Mouse (Mus musculus) left cerebral cortex, postnatal 36 days (tissue): ENCODE data around the gene Cstad. TPM values are rescaled to one million over a fixed set of nuclear protein-coding genes. Genes with fewer than 3 reads are reported as not detected.

Experiments
- DNase-seq, 2 experiments: peaks; one replicate each; pipeline ENCODE4 v3.0.0; 2021 to 2022; ENCODE audit warnings: low spot score in 2 of 2, mixed read lengths in 1 of 2
- intact Hi-C: fragments of 180-260 bp; cut with DNase I; formaldehyde crosslinking; loops from one replicate; pipeline ENCODE4 v1.15.1; 2025
- total RNA-seq, 2 experiments: library from RNA; stranded (reverse); gene quantifications; 2 replicates each; pipeline ENCODE4 v1.2.3; 2021

The Cstad gene
- total RNA-seq, 2 experiments from 2014 or later = 3.9 to 8.0 TPM

- DNase-seq = no peak
- intact Hi-C loops = loop anchor here (10.0 kb wide), 1 partner anchor 59 kb away; the partner anchor contains the start of gene Cstad
These were observed 59.3 kb downstream of the Cstad start for GRCm38 (mm10) chr2:30654158-30654557.

GRCm38 (mm10) chr2:30654582-30654981, 59.7 kb downstream of the Cstad start:
- no peak for DNase-seq
- intact Hi-C loops = loop anchor here (10.0 kb wide), 1 partner anchor 60 kb away; the partner anchor contains the start of gene Cstad

- DNase-seq = no peak
- intact Hi-C loops = loop anchor here (10.0 kb wide), 1 partner anchor 61 kb away; the partner anchor contains the start of gene Cstad
These were observed 60.9 kb downstream of the Cstad start for GRCm38 (mm10) chr2:30655746-30656145.

GRCm38 (mm10) chr2:30656711-30657555, 62.1 kb downstream of the Cstad start:
- DNase-seq = no peak
- intact Hi-C loops = loop anchor here (10.0 kb wide), 1 partner anchor 62 kb away; the partner anchor contains the start of gene Cstad

GRCm38 (mm10) chr2:30657674-30658479, 63.0 kb downstream of the Cstad start:
- DNase-seq = peak in 1 of 2 experiments; percentile 62

GRCm38 (mm10) chr2:30658480-30658843, 63.6 kb downstream of the Cstad start:
- DNase-seq = peak; percentile 99 to 100
- intact Hi-C loops = loop anchor here (2.0 to 10.0 kb wide), 3 partner anchors 34 to 64 kb away; partner anchors contain the start of gene Cstad

More at GRCm38 (mm10) chr2:30657674-30658479, 63.0 kb downstream of the Cstad start:
- intact Hi-C loops = loop anchor here (2.0 to 10.0 kb wide), 3 partner anchors 35 to 63 kb away; partner anchors contain the start of gene Cstad

Other genes with a start within 250 kb of the Cstad start
- 100 to 1,000 TPM; 267 to 316 TPM for gene Sh3glb2, start 235.7 kb upstream of the Cstad start, total RNA-seq
- 100 to 1,000 TPM; 106 to 124 TPM for gene Miga2, start 230.8 kb upstream of the Cstad start, total RNA-seq
- gene Dolpp1, start 202.8 kb upstream of the Cstad start, total RNA-seq = 10 to 100 TPM; 24.4 to 27.0 TPM
- gene Crat, start 179.2 kb upstream of the Cstad start, total RNA-seq = 10 to 100 TPM; 46.3 to 54.5 TPM
- 100 to 1,000 TPM; 175 to 182 TPM for gene Ptpa, start 179.0 kb upstream of the Cstad start, total RNA-seq
- gene Ier5l, start 120.8 kb upstream of the Cstad start, total RNA-seq = 10 to 100 TPM; 17.9 to 21.3 TPM
- gene 1700001O22Rik, start 208.6 kb downstream of the Cstad start, total RNA-seq = 1 to 10 TPM; 6.7 to 8.5 TPM
- gene Ntmt1, start 212.8 kb downstream of the Cstad start, total RNA-seq = 10 to 100 TPM; 35.4 to 36.3 TPM
- gene Asb6, start 235.3 kb downstream of the Cstad start, total RNA-seq = 10 to 100 TPM; 36.1 to 39.8 TPM
- gene Prrx2, start 239.9 kb downstream of the Cstad start, total RNA-seq = 1 to 10 TPM; 1.0 to 2.8 TPM